Mouse (Mus musculus) cerebellum, postnatal 14 days (tissue): ENCODE measurements around the gene Slc25a10.
"Not testable (repeated sequence)": the region's sequence is repeated elsewhere in the genome, so short reads cannot be mapped to it uniquely, and the experiment has no call there.

Source experiments
- DNase-seq, 2 experiments: peaks; one replicate each; pipeline ENCODE4 v3.0.0; 2021; ENCODE audit warnings: mixed read lengths in 2 of 2

The Slc25a10 gene

DNA sequence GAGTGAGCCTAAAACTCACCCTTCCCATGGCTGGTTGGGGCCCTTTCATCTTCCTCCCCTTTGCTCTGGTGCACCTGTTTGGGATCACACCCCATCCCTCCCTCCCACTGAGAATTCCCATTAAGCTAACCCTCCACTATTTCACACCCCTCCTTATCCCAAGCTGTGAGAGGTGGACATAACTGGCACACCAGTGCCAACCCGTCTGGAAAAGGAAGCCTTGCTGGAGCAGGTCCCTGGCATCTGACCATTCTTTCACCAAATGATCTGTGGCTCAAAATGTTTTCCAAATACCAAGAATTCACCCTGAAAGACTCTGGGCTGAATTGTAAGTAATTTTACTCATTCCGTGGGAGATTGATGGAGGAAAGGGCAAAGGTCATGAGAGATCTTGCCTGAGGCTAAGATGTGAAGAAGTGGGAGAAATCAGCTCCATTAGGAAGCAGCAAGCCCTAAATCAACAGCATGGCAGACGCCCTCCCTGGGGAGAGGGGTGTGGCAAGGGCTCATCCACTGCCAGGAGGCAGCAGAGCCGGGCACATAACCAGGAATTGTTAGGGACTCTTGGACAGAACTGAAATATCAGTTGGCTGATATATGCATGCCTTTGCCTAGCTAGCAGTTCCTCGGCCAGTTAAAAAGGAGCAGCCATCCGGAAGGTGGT lies 21.3 kb downstream of the Slc25a10 start:
- peak; percentile 77 to 85 for DNase-seq

- not testable (repeated sequence) for DNase-seq
Measured at GRCm38 (mm10) chr11:120514262-120514661, 22.6 kb downstream of the Slc25a10 start.

GRCm38 (mm10) chr11:120515611-120516010 lies 24.0 kb downstream of the Slc25a10 start:
- peak; percentile 96 to 97 for DNase-seq

GRCm38 (mm10) chr11:120517147-120517546 lies 25.5 kb downstream of the Slc25a10 start:
- no peak for DNase-seq

- DNase-seq = no peak
Measured at GRCm38 (mm10) chr11:120518027-120518426, 26.4 kb downstream of the Slc25a10 start.

GRCm38 (mm10) chr11:120518558-120518957 lies 26.9 kb downstream of the Slc25a10 start:
- DNase-seq = no peak

GRCm38 (mm10) chr11:120519738-120520137 lies 28.1 kb downstream of the Slc25a10 start:
- DNase-seq = no peak

- DNase-seq = no peak
Measured at GRCm38 (mm10) chr11:120520498-120520897, 28.9 kb downstream of the Slc25a10 start.

DNA sequence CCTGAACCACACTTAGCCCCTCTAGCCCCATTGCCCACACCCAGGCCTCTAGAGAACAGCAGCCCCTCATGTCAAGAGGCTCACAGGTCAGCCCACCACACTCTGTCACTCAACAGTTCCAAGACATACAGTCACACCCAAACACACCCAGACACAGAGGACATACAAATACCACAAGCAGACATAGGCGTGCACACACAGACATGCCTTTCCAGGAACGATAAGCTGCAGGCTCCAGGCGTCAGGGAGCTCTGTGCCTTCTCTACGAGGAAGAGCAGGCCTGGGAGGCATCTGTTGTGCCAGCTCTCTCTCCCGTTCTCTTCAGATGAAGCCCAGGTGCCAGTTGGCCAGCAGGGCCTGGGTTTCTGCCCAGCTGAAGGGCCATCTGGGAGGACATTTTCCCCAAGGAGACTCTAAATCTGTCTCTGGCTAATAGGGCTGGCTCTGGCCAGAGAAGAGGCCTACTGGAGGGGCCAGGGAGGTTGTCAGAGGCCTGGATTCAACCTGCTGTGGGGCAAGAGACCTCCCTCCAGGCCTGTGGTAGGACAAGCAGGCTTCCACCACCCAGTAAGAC lies 29.4 kb downstream of the Slc25a10 start:
- DNase-seq = peak; percentile 89 to 92

DNA sequence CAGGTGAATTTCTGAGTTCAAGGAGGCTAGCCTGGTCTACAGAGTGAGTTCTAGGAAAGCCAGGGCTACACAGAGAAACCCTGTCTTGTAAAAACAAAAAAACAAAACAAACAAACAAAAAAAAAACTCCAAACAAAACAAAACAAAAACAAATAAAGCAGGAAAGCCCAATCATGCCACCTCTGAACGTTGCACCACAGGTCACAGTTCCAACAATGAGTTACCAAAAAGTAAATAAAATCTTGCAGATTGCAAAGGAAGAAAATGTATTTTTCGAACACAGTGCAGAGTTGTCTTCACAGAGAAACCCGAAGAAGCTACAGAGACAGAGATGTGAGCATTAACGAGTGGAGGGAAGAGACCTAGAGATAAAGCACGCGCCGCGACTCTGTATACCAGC lies 30.9 kb downstream of the Slc25a10 start:
- DNase-seq = no peak

DNA sequence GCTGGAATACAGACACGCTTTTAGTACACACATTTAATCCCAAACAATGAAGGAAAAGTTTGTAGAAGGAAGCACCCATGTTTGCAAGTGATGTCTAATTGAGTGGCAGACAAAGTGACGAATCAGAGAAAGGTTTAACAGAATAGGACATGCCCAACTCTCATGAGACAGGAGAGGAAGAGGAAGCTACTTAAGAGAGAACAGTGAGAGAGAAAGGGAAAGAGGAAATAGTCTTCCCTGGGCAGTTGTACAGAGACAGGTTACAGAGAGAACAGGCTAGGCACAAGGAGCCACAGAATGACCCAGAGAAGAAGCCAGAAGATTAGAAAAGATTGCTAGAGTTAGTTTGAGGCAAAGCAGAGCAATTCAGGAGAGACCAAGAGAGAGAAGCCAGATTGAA lies 34.3 kb downstream of the Slc25a10 start:
- DNase-seq = no peak

- no peak for DNase-seq
Measured at GRCm38 (mm10) chr11:120527690-120528354, 36.2 kb downstream of the Slc25a10 start.

GRCm38 (mm10) chr11:120528903-120529302 lies 37.3 kb downstream of the Slc25a10 start:
- no peak for DNase-seq

DNA sequence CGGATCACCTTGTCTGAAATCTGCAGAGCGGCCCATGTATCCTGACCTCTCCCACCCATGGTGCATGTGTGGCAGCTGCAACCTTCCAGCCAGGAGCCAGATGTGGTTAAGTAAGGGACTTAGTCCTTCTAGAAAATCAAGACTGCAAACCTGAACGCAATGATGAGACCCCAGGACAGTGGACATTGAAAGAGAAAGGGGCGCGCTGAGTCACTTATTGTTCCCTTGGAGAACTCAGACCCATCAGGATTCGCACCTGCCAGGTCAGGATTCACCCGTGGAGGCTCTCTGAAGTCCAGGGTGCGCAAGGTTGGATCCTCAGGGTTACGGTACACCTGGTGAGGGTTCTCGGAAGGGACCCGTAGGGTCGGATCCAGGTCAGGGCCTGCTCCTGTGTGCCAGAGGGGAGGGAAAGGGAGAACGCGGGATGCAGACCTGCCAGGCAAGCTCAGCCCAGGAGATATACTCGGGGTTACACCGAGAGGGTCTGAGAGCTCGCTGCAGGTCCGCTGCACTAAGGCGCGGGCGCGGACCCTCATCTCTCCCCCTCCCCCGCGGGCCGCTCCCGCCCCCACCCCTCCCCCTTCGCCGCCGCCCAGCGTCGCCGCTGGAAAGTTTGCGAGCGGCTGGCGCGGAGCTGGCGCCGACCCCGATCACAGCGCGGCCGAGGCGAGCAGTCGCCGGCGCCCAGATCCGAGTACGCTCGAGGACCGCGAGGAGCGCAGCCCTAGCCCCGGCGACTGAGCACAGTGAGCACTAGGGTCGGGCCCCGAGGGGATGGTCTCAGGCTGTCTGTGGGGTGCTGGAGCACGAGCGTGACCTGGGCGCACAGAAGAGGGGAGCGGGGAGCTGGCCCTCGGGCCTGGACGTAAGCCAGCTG lies 38.7 kb downstream of the Slc25a10 start, which contains the start of gene Gcgr:
Gene Gcgr (plus strand): TSS at position 615 of the 880 bp plus-strand sequence.
- DNase-seq = peak; percentile 30 to 54

DNA sequence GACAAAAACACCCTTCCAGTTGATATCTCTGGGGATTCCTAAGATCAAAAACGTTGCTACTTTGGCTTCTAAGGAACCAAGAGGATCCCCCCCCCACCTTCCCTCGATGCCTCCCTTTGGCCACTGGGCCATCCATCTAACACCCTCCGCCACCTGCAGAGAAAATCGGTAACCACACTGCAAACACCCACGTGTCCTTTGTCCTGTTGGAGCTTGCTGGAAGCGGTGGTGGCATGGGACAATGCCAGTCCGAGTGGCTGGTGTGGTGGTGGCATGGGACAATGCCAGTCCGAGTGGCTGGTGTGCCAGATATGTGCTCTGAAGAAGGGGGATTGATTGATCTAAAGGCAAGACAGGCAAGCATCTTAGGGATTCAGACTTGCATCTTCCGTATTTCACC lies 40.0 kb downstream of the Slc25a10 start:
- no peak for DNase-seq

- no peak for DNase-seq
Measured at GRCm38 (mm10) chr11:120534093-120534492, 42.5 kb downstream of the Slc25a10 start.

DNA sequence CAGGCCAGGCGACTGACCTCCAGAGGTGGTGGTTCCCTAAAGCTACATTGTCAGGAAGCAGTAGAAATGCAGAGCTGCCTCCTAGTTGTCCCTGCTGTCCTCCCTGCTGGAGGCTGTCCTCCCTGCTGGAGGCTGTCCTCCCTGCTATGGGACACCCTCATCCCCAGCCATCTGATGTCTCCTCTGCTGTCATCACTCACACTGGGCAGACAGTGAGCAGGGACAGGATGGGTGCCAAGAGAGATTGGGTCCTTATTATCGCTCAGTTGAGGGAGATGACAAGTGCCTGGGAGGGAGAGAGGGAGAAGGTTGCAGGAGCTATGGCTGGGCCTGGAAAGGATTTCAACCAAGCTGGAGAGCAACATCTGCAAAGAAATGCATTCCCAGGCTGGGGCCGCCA lies 43.5 kb downstream of the Slc25a10 start:
- no peak for DNase-seq

DNA sequence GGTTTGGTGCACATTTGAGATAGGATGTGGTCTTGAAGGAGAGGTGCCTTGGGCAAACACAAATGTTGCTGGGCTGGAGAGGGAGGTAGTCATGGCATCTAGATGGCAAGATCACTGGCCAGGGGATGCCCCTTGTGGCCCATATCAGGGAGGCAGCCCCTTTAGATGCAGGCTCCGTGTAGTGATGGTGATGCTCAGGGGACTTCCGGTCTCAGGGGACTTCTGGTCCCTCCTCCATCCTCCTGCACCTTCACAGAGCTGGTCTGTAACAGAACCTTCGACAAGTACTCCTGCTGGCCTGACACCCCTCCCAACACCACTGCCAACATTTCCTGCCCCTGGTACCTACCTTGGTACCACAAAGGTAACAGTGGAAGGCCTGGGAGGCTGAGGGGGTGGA lies 44.2 kb downstream of the Slc25a10 start:
- DNase-seq = no peak

DNA sequence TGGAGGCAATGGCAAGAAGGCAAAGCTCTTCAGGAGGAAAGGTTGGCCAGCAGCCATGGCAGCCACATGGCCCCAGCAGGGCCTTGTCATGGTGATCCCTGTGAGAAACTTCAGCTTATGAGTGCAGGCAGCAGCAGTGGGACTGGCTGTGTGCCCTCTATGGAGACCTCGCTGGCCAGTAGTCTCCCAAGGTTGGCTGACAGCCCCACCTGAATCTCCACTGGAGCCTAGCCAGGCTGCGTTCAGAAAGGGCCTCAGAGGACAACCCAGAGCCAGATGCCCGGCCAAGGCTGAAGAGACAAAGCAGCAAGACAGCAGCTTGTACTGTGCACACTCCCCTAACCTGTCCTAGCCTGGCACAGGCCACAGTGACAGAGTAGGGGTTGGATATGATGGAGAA lies 46.8 kb downstream of the Slc25a10 start:
- DNase-seq = peak; percentile 88 to 92

DNA sequence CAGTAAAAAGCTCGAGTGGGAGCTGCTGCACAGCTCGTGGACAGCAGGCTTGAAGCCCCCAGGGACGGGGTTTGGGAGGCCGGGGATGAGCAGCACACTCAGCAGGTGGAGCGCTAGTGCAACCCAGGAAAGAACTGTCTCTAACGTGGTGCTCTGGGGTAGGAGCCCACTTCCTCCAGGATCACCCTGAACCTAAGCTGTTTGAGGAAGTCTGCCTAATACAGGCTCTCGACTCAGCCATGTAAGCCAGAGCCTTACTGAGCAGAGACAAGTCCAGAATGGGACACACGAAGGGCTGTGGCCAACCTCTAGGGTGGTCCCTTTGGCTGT lies 47.3 kb downstream of the Slc25a10 start:
- DNase-seq = no peak

GRCm38 (mm10) chr11:120539285-120540014 lies 47.8 kb downstream of the Slc25a10 start:
- peak; percentile 42 to 55 for DNase-seq

DNA sequence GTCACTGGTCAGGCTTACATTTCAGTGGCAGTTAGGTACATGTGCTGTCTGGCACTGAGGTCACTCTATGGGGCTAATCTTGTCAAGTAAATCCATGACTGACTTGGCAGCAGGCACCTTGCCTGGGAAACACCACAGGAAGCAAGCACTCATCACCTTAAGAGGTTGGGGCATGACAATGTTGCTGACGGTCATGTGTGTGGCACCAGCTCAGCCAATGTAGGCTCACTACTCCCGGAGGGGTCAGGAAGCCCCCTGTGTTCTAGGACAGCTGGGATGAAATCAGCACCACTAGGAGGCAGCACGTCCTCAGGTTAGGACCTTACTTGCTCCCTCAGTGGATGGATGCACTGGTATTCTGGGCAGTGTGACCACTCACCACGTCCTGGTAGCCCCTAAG lies 50.3 kb downstream of the Slc25a10 start:
- peak in 1 of 2 experiments; percentile 61 for DNase-seq

DNA sequence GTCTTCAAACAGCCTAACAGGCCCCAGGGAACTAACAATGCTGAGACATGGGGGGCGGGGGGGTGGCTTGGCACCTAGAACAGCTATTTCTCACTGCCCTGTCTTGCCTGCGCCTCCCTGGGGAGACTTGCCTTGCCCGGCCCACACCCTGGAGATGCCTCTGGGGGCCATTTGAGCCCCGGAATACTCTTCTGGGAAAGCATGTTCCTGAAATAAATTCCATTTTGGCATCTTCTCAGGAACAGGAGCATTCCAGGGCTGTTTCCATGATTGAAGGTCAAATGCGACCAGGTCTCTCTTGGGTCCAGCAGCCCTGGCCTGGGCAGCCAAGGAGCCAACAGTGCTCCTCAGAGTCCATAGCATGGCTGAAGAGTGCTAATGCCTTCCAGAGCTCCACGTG lies 50.7 kb downstream of the Slc25a10 start:
- no peak for DNase-seq
